Mouse (Mus musculus): ENCODE measurements at regions not wholly inside any gene's neighbourhood (a gene's known extent, or its start where the extent isn't known, plus 50 kb on each side); places are given as distances from the start of the nearest gene placed in this dataset.

DNA sequence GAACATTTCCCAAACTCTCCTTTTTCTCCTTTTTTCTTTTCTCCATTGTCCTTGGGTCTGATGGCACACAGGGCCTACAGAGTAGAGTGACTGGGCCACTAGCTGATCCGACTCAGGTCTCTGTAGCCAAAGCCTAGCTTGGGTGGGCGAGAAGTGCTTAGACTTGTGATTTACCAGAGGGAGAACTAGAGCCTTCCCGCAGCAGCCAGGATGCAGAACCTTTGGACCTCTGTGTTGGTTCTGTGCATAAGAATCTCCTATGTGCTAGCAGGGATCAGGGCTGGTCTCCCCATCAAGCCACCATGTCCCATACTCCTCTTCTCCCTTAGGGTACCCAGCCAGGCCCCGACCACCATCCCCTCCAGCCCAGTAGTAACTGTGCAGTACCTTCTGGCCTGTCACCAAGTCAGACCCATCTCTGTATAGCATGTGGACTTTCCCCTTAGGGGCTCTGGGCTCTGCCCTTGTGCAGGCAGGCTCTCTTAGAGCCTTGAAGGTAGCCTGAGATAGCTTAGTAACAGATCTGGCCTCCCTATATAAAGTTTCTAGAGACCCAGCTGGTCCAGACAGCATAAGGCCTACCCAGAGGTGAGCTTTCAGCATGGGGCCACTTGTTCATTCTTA is 94.6 kb downstream of the 1700001O22Rik start:
- TF ChIP-seq TAL1 (IDR thresholded peaks at IDR 0.05; ENCODE audit: low read length) (no peak), GATA1 (IDR thresholded peaks at IDR 0.05; ENCODE audit: low read length) (no peak)
